ENCODE assay signal across 7 mouse cellular contexts in genomic region chr10:32890507-32891131, GRCm38 (mm10). TPM values are rescaled to one million over a fixed set of nuclear protein-coding genes. Genes with fewer than 3 reads are reported as not detected.
DNase-seq lines count a peak whose midpoint lies in the region; ATAC-seq and TF ChIP-seq lines count a peak whose summit lies in the region.

No protein-coding gene starts in this region.

- 0 out of 2 replicates have a peak, but pooled peaks cover 6% of the 10 kb centered on the region for H3K27me3 ChIP-seq in heart, embryonic 15.5 days
- H3K27me3 ChIP-seq in liver, embryonic 12.5 days (replicated peaks): peaks cover 27% of the 10 kb centered on the region
- no peaks in the 10 kb centered on the region for H3K27me3 ChIP-seq in neural tube, embryonic 14.5 days (ENCODE audit: control insufficient read depth, insufficient read depth, low read length)

- no peaks in the 10 kb centered on the region for H3K4me1 ChIP-seq in brown adipose tissue, adult 24 weeks (ENCODE audit: control insufficient read depth, insufficient read depth, insufficient read length, low read length)
- H3K4me1 ChIP-seq in embryonic fibroblast, embryonic 13.5 days (ENCODE audit: control insufficient read depth, insufficient read depth, low read length): no peaks in the 10 kb centered on the region
- peaks cover 6% of the 10 kb centered on the region; the same call in 1 of the 2 replicates for H3K4me1 ChIP-seq in heart, embryonic 15.5 days (replicated peaks)
- H3K4me1 ChIP-seq in liver, embryonic 12.5 days: no peaks in the 10 kb centered on the region
- no peaks in the 10 kb centered on the region for H3K4me1 ChIP-seq in neural tube, embryonic 14.5 days (ENCODE audit: control insufficient read depth, insufficient read depth, low read length)

- peak overlapping the region; percentile 49 for H3K4me3 ChIP-seq in brown adipose tissue, adult 24 weeks (ENCODE audit: insufficient read depth, low read depth, low read length)
- peak overlapping the region; percentile 55 for H3K4me3 ChIP-seq in embryonic fibroblast, embryonic 13.5 days (ENCODE audit: insufficient read depth, low read length)
- peak overlapping the region; percentile 84 for H3K4me3 ChIP-seq in heart, embryonic 15.5 days
- H3K4me3 ChIP-seq in liver, embryonic 12.5 days: peak overlapping the region; percentile 56
- H3K4me3 ChIP-seq in neural tube, embryonic 14.5 days (ENCODE audit: low read depth, low read length): peak overlapping the region; percentile 85

- no peak overlapping the region for H3K27ac ChIP-seq in brown adipose tissue, adult 24 weeks (replicated peaks; ENCODE audit: low read depth, low read length)
- H3K27ac ChIP-seq in embryonic fibroblast, embryonic 13.5 days (ENCODE audit: insufficient read depth, low read length): no peak overlapping the region
- no peak overlapping the region for H3K27ac ChIP-seq in heart, embryonic 15.5 days
- no peak overlapping the region for H3K27ac ChIP-seq in liver, embryonic 12.5 days
- peak overlapping the region; percentile 83 for H3K27ac ChIP-seq in neural tube, embryonic 14.5 days (ENCODE audit: low read depth, low read length)

- ATAC-seq in heart, embryonic 15.5 days (replicated peaks; ENCODE audit: insufficient number of reproducible peaks, insufficient read depth, low FRiP score, low read depth): peak; percentile 47; the same call in 1 of the 2 replicates
- no peak for ATAC-seq in liver, embryonic 12.5 days
- peak; percentile 68 for ATAC-seq in neural tube, embryonic 14.5 days (ENCODE audit: low read depth)

- under 1% methylated on average over 13 of the region's 13 CpGs for WGBS in heart, embryonic 15.5 days
- 4% methylated on average over 13 of the region's 13 CpGs for WGBS in liver, embryonic 12.5 days (ENCODE audit: insufficient replicate concordance)
- 2% methylated on average over 13 of the region's 13 CpGs for WGBS in neural tube, embryonic 14.5 days

- peak overlapping the region; percentile 99 for H3K4me2 ChIP-seq in heart, embryonic 15.5 days
- H3K4me2 ChIP-seq in liver, embryonic 12.5 days: peak overlapping the region; percentile 66
- peak overlapping the region; percentile 66 for H3K4me2 ChIP-seq in neural tube, embryonic 14.5 days (ENCODE audit: low read depth, low read length)

- peak; percentile 51 for DNase-seq in kidney, postnatal 14 days
- DNase-seq in urinary bladder, postnatal 4 days (ENCODE audit: low spot score in 2 of 2): peak; percentile 22 to 60

- no peaks in the 10 kb centered on the region for H3K36me3 ChIP-seq in heart, embryonic 15.5 days
- no peaks in the 10 kb centered on the region for H3K36me3 ChIP-seq in liver, embryonic 12.5 days
- H3K36me3 ChIP-seq in neural tube, embryonic 14.5 days (ENCODE audit: control insufficient read depth, insufficient read depth, low read length): no peaks in the 10 kb centered on the region

- no peak overlapping the region for H3K9ac ChIP-seq in heart, embryonic 15.5 days
- H3K9ac ChIP-seq in liver, embryonic 12.5 days: no peak overlapping the region
- H3K9ac ChIP-seq in neural tube, embryonic 14.5 days (replicated peaks; ENCODE audit: low read depth, low read length): peak overlapping the region; percentile 90

- no peaks in the 10 kb centered on the region for H3K9me3 ChIP-seq in heart, embryonic 15.5 days (replicated peaks)
- no peaks in the 10 kb centered on the region for H3K9me3 ChIP-seq in liver, embryonic 12.5 days (replicated peaks)
- no peaks in the 10 kb centered on the region for H3K9me3 ChIP-seq in neural tube, embryonic 14.5 days (ENCODE audit: control insufficient read depth, low read length)

- no peak for TF ChIP-seq POLR2A in embryonic fibroblast, embryonic 13.5 days (IDR thresholded peaks at IDR 0.05; ENCODE audit: low read depth, low read length)

- TF ChIP-seq CTCF in embryonic fibroblast, embryonic 13.5 days (IDR thresholded peaks at IDR 0.05; ENCODE audit: borderline replicate concordance, insufficient read depth, low read length): peak; percentile 67; the same call in 1 of the 2 replicates

RNA-seq across cellular contexts. Expression of gene Nkain2, which starts 0.4 kb away (rescaled TPM):
- not detected in 2 replicates for polyA plus RNA-seq in brown adipose tissue, adult 24 weeks (2012; ENCODE audit: insufficient read depth, insufficient read length, missing spikeins)
- polyA plus RNA-seq in embryonic fibroblast, embryonic 13.5 days (2011; ENCODE audit: insufficient read length, low read depth, missing spikeins): 2.2 TPM in 1 of 2 replicates, not detected in the other
- 0.50 and 0.62 TPM in 2 replicates for polyA plus RNA-seq in heart, embryonic 15.5 days (2015; fragmentation: Nextera tagmentation; extraction: Ambion mirVana)
- polyA plus RNA-seq in liver, embryonic 12.5 days (2016; fragmentation: Nextera tagmentation; extraction: Ambion mirVana): 0.20 and 0.45 TPM in 2 replicates
- polyA plus RNA-seq in neural tube, embryonic 14.5 days (2014; fragmentation: Nextera tagmentation; extraction: Ambion mirVana): 20.0 and 24.3 TPM in 2 replicates
